Mouse (Mus musculus) heart, postnatal 0 days (tissue): ENCODE data around the gene Ccser1. TPM values are rescaled to one million over a fixed set of nuclear protein-coding genes. Genes with fewer than 3 reads are reported as not detected.

ENCODE experiments used
- ATAC-seq: fragments of 200-750 bp; cut with Nextera tagmentation; 2 replicates; pipeline ENCODE4 v1.8.0; 2017; ENCODE audit warnings: low read depth, moderate number of reproducible peaks, moderate library complexity; ENCODE audit not compliant: insufficient read depth
- DNase-seq: peaks from one replicate; pipeline ENCODE4 v3.0.0-alpha.2; 2016; ENCODE audit warnings: low spot score
- H3K27ac ChIP-seq: fragments of 300-500 bp; sonication (generic); 2 replicates; pipeline ENCODE4 v1.5.1; 2014; ENCODE audit warnings: low read depth, mild to moderate bottlenecking
- H3K27me3 ChIP-seq: fragments of 300-500 bp; sonication (generic); 2 replicates; pipeline ENCODE4 v1.6.1; 2014; ENCODE audit warnings: low read length, mixed read lengths; ENCODE audit not compliant: control insufficient read depth, insufficient read depth
- H3K36me3 ChIP-seq: fragments of 300-500 bp; sonication (generic); replicated peaks from 2 replicates; pipeline ENCODE4 v1.6.1; 2014; ENCODE audit warnings: low read length, mixed read lengths; ENCODE audit not compliant: control insufficient read depth, insufficient read depth
- H3K4me1 ChIP-seq: fragments of 300-500 bp; sonication (generic); 2 replicates; pipeline ENCODE4 v1.6.1; 2014; ENCODE audit warnings: antibody characterized with exemption; ENCODE audit not compliant: control insufficient read depth, insufficient read depth
- H3K4me2 ChIP-seq: fragments of 300-500 bp; sonication (generic); 2 replicates; pipeline ENCODE4 v1.6.1; 2014; ENCODE audit warnings: low read depth, mild to moderate bottlenecking, low read length, moderate library complexity
- H3K4me3 ChIP-seq: fragments of 300-500 bp; sonication (generic); 2 replicates; pipeline ENCODE4 v1.5.1; 2014; ENCODE audit warnings: low read depth, low read length
- H3K9ac ChIP-seq: fragments of 300-500 bp; sonication (generic); replicated peaks from 2 replicates; pipeline ENCODE4 v1.6.1; 2014; ENCODE audit warnings: low read depth, low read length, mixed read lengths
- H3K9me3 ChIP-seq: fragments of 300-500 bp; sonication (generic); replicated peaks from 2 replicates; pipeline ENCODE4 v1.6.1; 2016; ENCODE audit warnings: low read length; ENCODE audit not compliant: control insufficient read depth
- CTCF ChIP-seq: IDR thresholded peaks from 2 replicates; pipeline ENCODE4 v1.5.1; 2016; ENCODE audit warnings: antibody characterized with exemption, control low read depth, low read depth
- EP300 ChIP-seq: IDR thresholded peaks from 2 replicates; pipeline ENCODE4 v1.6.1; 2016; ENCODE audit warnings: antibody characterized with exemption, low read depth
- WGBS: fragments of 180-500 bp; shearing (Covaris S2); extraction: QIAGEN DNeasy Blood & Tissue Kit; methylation state at CpG from one replicate; pipeline ENCODE4 v1.1.7; 2014; 5-methylcytosine and 5-hydroxymethylcytosine counted together
- polyA plus RNA-seq: library from polyadenylated mRNA; unstranded; fragments of >200 nt; fragmentation: Nextera tagmentation; extraction: Ambion mirVana; gene quantifications from 2 replicates; pipeline ENCODE4 v1.2.1, GENCODE M21; 2015
- total RNA-seq: library from RNA; depleted of rRNA; stranded (reverse); fragments of >200 nt; gene quantifications from 2 replicates; pipeline ENCODE4 v1.2.3, GENCODE M21; 2014; ENCODE audit warnings: low replicate concordance

Gene Ccser1
- total and polyA plus RNA-seq, 2 experiments from 2014 or later = 0.34 to 1.4 TPM

DNA sequence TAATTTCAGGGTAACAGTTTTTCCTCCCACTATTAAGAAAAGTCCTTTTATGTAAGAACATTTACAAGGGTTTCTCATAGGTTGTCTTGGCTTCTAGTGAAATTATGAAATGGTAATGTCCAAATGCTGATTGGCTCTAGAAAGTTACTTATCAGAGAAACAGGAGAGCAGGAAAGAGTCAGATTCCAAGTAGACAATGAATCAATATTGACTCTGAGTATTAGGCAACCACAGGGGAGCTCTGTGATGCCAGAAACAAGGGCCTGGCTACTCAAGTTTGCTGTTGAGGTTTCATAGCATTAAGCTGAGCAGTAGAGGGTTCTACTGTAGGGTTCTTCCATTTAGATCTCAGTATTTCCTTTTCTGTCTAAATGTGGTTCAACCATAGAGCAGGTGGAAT lies 481.3 kb downstream of the Ccser1 start:
- H3K27me3 ChIP-seq = no peaks in the 10 kb centered on the region
- H3K4me1 ChIP-seq = no peaks in the 10 kb centered on the region
- no peak overlapping the region for H3K9ac ChIP-seq
- H3K4me3 ChIP-seq = no peak overlapping the region
- no peaks in the 10 kb centered on the region for H3K9me3 ChIP-seq
- ATAC-seq (no peak), DNase-seq (no peak)
- no peak overlapping the region for H3K27ac ChIP-seq
- TF ChIP-seq EP300 (no peak), CTCF (no peak)
- H3K4me2 ChIP-seq = no peak overlapping the region
- no peaks in the 10 kb centered on the region for H3K36me3 ChIP-seq

DNA sequence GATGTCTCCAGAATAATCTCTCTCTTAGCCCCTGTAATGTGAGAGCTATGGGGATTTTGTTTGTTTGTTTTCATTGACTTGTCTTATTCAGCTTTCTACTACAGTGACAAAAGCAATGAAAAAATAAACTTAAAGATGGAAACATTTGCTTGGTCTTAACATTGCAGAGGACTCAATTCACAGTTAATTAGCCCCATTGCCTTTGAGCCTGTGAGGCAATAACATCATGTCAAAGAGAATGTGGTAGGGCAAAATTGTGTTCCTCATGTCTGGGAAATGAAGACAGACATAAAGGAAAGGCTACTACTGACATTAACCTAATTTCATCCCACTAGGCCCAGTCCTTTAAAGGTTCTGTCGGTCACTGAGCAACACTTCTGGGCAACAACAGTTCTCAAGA lies 484.4 kb downstream of the Ccser1 start:
- Histone ChIP-seq H3K27ac (no peak overlapping the region), H3K27me3 (no peaks in the 10 kb centered on the region), H3K4me3 (no peak overlapping the region), H3K9ac (no peak overlapping the region), H3K4me2 (no peak overlapping the region), H3K4me1 (no peaks in the 10 kb centered on the region), H3K36me3 (no peaks in the 10 kb centered on the region), H3K9me3 (no peaks in the 10 kb centered on the region)
- no peak for TF ChIP-seq CTCF
- no peak for TF ChIP-seq EP300
- ATAC-seq (no peak), DNase-seq (no peak)
- 80% methylated on average over 1 of the region's 1 CpGs for WGBS

DNA sequence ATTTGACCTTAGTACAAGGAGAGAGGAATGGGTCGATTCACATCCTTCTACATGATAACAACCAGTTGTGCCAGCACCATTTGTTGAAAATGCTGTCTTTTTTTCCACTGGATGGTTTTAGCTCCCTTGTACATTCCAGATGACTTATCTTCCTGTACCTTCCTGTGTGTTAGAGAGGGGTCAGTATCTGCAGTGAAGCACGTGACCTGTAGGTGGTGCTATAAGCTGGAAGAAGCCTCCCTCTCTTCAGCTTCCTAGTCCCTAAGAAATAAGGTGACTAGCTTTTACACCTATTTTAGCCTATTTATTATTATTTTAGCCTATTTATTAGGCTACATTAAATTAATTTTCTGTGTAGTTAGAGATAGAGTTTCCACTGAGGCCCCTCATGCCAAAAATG lies 506.9 kb downstream of the Ccser1 start:
- Histone ChIP-seq H3K36me3 (no peaks in the 10 kb centered on the region), H3K4me2 (no peak overlapping the region), H3K9me3 (no peaks in the 10 kb centered on the region), H3K4me1 (no peaks in the 10 kb centered on the region), H3K4me3 (no peak overlapping the region), H3K9ac (no peak overlapping the region), H3K27ac (no peak overlapping the region), H3K27me3 (no peaks in the 10 kb centered on the region)
- no peak for DNase-seq
- TF ChIP-seq CTCF (peak; percentile 39), EP300 (no peak)
- no peak for ATAC-seq
- WGBS = 30% methylated on average over 2 of the region's 2 CpGs

DNA sequence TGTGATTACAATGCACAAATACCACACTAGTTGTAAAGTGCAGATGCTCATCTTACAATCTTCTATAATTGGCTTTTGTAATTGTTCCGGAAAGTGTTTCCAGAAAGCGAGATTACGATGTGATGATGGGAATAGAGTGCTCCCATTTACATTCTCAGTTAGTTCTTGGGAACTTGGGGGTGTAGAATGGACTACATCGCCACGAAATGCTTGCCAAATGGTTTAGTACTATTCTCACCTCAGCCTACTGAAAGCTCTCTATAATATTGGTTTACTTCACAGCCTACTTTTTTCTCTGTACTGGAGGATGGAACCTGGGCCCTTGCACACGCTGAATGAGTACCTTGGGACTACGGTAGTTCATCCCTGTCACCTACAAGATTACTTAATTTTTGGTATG lies 522.9 kb downstream of the Ccser1 start:
- DNase-seq (no peak), ATAC-seq (no peak)
- WGBS = 85% methylated on average over 7 of the region's 7 CpGs
- Histone ChIP-seq H3K4me2 (no peak overlapping the region), H3K9me3 (no peaks in the 10 kb centered on the region), H3K9ac (no peak overlapping the region), H3K36me3 (no peaks in the 10 kb centered on the region), H3K4me3 (no peak overlapping the region), H3K27me3 (no peaks in the 10 kb centered on the region), H3K27ac (no peak overlapping the region), H3K4me1 (no peaks in the 10 kb centered on the region)
- TF ChIP-seq CTCF (no peak), EP300 (no peak)

DNA sequence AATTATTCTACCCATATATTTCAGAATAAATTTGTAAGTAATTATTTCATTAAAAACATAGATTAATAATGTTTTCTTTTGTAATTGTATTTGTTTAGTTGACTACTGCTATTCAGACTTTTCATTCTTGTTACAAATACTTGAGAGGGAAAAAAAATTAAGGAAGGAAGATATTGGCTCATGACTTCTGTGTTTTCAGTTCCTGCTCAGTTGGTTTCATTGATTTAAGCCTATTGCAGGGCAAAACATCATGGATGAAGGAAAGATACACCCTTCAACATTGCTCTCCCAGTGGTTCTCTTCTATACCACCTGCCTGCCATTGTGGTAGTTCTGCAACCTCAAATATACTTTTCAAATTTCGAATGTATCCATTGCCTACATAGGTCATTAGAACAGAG lies 541.1 kb downstream of the Ccser1 start:
- WGBS = 67% methylated on average over 1 of the region's 1 CpGs
- Histone ChIP-seq H3K4me1 (no peaks in the 10 kb centered on the region), H3K27me3 (no peaks in the 10 kb centered on the region)

DNA sequence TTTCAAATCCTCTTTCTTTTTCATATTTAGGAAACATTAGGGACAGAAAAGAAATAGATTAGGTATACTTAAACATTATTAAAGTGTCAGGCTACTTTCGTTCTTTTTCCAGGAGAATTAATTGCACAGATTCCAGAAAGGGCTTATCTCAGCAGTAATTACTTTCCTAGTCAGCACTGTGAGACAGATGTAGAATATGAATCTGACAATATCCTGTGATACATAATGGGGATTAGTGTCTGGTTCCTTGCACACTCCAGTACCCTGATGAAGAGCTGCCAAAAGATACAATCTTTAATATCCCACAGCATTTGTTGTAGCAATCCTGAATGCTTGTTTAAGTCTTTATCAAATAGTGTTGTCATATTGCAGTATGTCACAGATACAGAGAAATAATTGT lies 548.9 kb downstream of the Ccser1 start:
- no peaks in the 10 kb centered on the region for H3K36me3 ChIP-seq
- no peak overlapping the region for H3K4me3 ChIP-seq
- TF ChIP-seq EP300 (no peak), CTCF (no peak)
- H3K27me3 ChIP-seq = no peaks in the 10 kb centered on the region
- no peak overlapping the region for H3K27ac ChIP-seq
- no peak for DNase-seq
- no peaks in the 10 kb centered on the region for H3K4me1 ChIP-seq
- no peak for ATAC-seq
- no peak overlapping the region for H3K4me2 ChIP-seq
- 55% methylated on average over 1 of the region's 1 CpGs for WGBS
- H3K9me3 ChIP-seq = no peaks in the 10 kb centered on the region
- H3K9ac ChIP-seq = no peak overlapping the region

More for the DNA sequence above, 541.1 kb downstream of the Ccser1 start:
- no peaks in the 10 kb centered on the region for H3K9me3 ChIP-seq
- ATAC-seq = no peak
- TF ChIP-seq EP300 (no peak), CTCF (no peak)
- H3K27ac ChIP-seq = no peak overlapping the region
- H3K4me3 ChIP-seq = no peak overlapping the region
- H3K9ac ChIP-seq = no peak overlapping the region
- H3K4me2 ChIP-seq = no peak overlapping the region
- H3K36me3 ChIP-seq = no peaks in the 10 kb centered on the region
- DNase-seq = no peak
